ENCODE assay signal across 15 mouse cellular contexts in genomic region chr9:118608556-118608955, GRCm38 (mm10). TPM values are rescaled to one million over a fixed set of nuclear protein-coding genes. Genes with fewer than 3 reads are reported as not detected.
A peak's percentile ranks its signal among the peaks of the same experiment; 100 is the strongest.
DNase-seq lines count a peak whose midpoint lies in the region; ATAC-seq lines count a peak whose summit lies in the region.
"Had no signal": no experiment of that assay in that cellular context is flagged by ENCODE, and none has a peak within 500 bp of the region (broad histone marks: within the 10 kb centered on the region; RNA-seq: fewer than 3 reads in every experiment).

No protein-coding gene starts in this region.

- no peaks in the 10 kb centered on the region for H3K27me3 ChIP-seq in kidney, embryonic 14.5 days (ENCODE audit: control insufficient read depth, insufficient read depth, low read length)
- peaks cover 4% of the 10 kb centered on the region; the same call in 1 of the 2 replicates for H3K27me3 ChIP-seq in midbrain, embryonic 11.5 days (ENCODE audit: control insufficient read depth, insufficient read depth, low read length)
- H3K27me3 ChIP-seq in midbrain, embryonic 14.5 days (ENCODE audit: control insufficient read depth, insufficient read depth, low read length) = peaks cover 10% of the 10 kb centered on the region; the same call in 1 of the 2 replicates
- H3K27me3 ChIP-seq in heart, embryonic 16.5 days (ENCODE audit: control insufficient read depth, insufficient read depth, low read length) = no peaks in the 10 kb centered on the region
- H3K27me3 ChIP-seq in stomach, embryonic 15.5 days (replicated peaks) = 0 out of 2 replicates have a peak, but pooled peaks cover 2% of the 10 kb centered on the region
- H3K27me3 ChIP-seq: limb, embryonic 15.5 days had no signal

- H3K4me3 ChIP-seq in kidney, embryonic 14.5 days (ENCODE audit: low read length) = peak overlapping the region; percentile 77; the same call in 1 of the 2 replicates
- no peak overlapping the region for H3K4me3 ChIP-seq in midbrain, embryonic 11.5 days (ENCODE audit: low read depth, low read length)
- H3K4me3 ChIP-seq in midbrain, embryonic 14.5 days (replicated peaks; ENCODE audit: low read depth, low read length) = no peak overlapping the region
- no peak overlapping the region for H3K4me3 ChIP-seq in heart, embryonic 16.5 days (ENCODE audit: low read length)
- peak overlapping the region; percentile 68; the same call in 1 of the 2 replicates for H3K4me3 ChIP-seq in stomach, embryonic 15.5 days (replicated peaks)
- H3K4me3 ChIP-seq: forebrain, embryonic 15.5 days; left cerebral cortex, adult 2 months had no signal

- H3K9ac ChIP-seq in kidney, embryonic 14.5 days (ENCODE audit: low read depth, low read length) = peak overlapping the region; percentile 42; the same call in 1 of the 2 replicates
- no peak overlapping the region for H3K9ac ChIP-seq in midbrain, embryonic 11.5 days (ENCODE audit: low read length)
- H3K9ac ChIP-seq in midbrain, embryonic 14.5 days (replicated peaks; ENCODE audit: low read length) = no peak overlapping the region
- no peak overlapping the region; the same call in 1 of the 2 replicates for H3K9ac ChIP-seq in heart, embryonic 16.5 days (ENCODE audit: low read length)
- no peak overlapping the region for H3K9ac ChIP-seq in stomach, embryonic 15.5 days
- H3K9ac ChIP-seq: forebrain, embryonic 15.5 days; hindbrain, embryonic 15.5 days; limb, embryonic 15.5 days had no signal

- 29% methylated on average over 4 of the region's 4 CpGs for WGBS in kidney, embryonic 14.5 days
- WGBS in midbrain, embryonic 11.5 days = 51% methylated on average over 4 of the region's 4 CpGs
- WGBS in midbrain, embryonic 14.5 days = 53% methylated on average over 4 of the region's 4 CpGs
- WGBS in heart, embryonic 16.5 days = 46% methylated on average over 4 of the region's 4 CpGs
- WGBS in stomach, embryonic 15.5 days = 64% methylated on average over 4 of the region's 4 CpGs

- no peak overlapping the region for H3K27ac ChIP-seq in kidney, embryonic 14.5 days (ENCODE audit: low read depth, low read length)
- H3K27ac ChIP-seq in midbrain, embryonic 11.5 days (ENCODE audit: low read depth, low read length) = no peak overlapping the region
- H3K27ac ChIP-seq in midbrain, embryonic 14.5 days (replicated peaks; ENCODE audit: low read depth, low read length) = no peak overlapping the region
- H3K27ac ChIP-seq in heart, embryonic 16.5 days (ENCODE audit: low read length) = no peak overlapping the region
- H3K27ac ChIP-seq in stomach, embryonic 15.5 days = no peak overlapping the region
- H3K27ac ChIP-seq: forebrain, embryonic 15.5 days; hindbrain, embryonic 15.5 days; left cerebral cortex, adult 2 months; limb, embryonic 15.5 days had no signal

- peaks cover 46% of the 10 kb centered on the region for H3K4me1 ChIP-seq in kidney, embryonic 14.5 days (ENCODE audit: control insufficient read depth, insufficient read depth, low read length)
- H3K4me1 ChIP-seq in midbrain, embryonic 11.5 days (ENCODE audit: control insufficient read depth, insufficient read depth, low read length) = peaks cover 6% of the 10 kb centered on the region; the same call in 1 of the 2 replicates
- H3K4me1 ChIP-seq in midbrain, embryonic 14.5 days (ENCODE audit: control insufficient read depth, insufficient read depth, low read length) = no peaks in the 10 kb centered on the region
- peaks cover 50% of the 10 kb centered on the region for H3K4me1 ChIP-seq in heart, embryonic 16.5 days (ENCODE audit: control insufficient read depth, insufficient read depth, low read length)
- peaks cover 19% of the 10 kb centered on the region for H3K4me1 ChIP-seq in stomach, embryonic 15.5 days

- ATAC-seq in kidney, embryonic 14.5 days (ENCODE audit: low FRiP score, low TSS enrichment) = no peak
- no peak for ATAC-seq in midbrain, embryonic 11.5 days (ENCODE audit: low FRiP score)
- ATAC-seq in midbrain, embryonic 14.5 days (ENCODE audit: low FRiP score, low TSS enrichment) = no peak
- ATAC-seq in heart, embryonic 16.5 days (replicated peaks; ENCODE audit: extremely low read depth, insufficient read depth, low FRiP score) = no peak
- ATAC-seq in stomach, embryonic 15.5 days (ENCODE audit: insufficient read depth, low FRiP score, low read depth) = no peak
- ATAC-seq: forebrain, embryonic 15.5 days had no signal

- no peaks in the 10 kb centered on the region for H3K9me3 ChIP-seq in kidney, embryonic 14.5 days (ENCODE audit: control insufficient read depth, low read length)
- H3K9me3 ChIP-seq in midbrain, embryonic 11.5 days (ENCODE audit: control insufficient read depth, low read length) = no peaks in the 10 kb centered on the region
- no peaks in the 10 kb centered on the region for H3K9me3 ChIP-seq in midbrain, embryonic 14.5 days (ENCODE audit: control insufficient read depth, low read length)
- no peaks in the 10 kb centered on the region for H3K9me3 ChIP-seq in heart, embryonic 16.5 days (replicated peaks; ENCODE audit: control insufficient read depth, low read length)
- H3K9me3 ChIP-seq in stomach, embryonic 15.5 days = no peaks in the 10 kb centered on the region
- H3K9me3 ChIP-seq: forebrain, embryonic 15.5 days; hindbrain, embryonic 15.5 days; limb, embryonic 15.5 days had no signal

- H3K36me3 ChIP-seq in kidney, embryonic 14.5 days (ENCODE audit: control insufficient read depth, insufficient read depth, low read length) = no peaks in the 10 kb centered on the region
- H3K36me3 ChIP-seq in midbrain, embryonic 11.5 days (ENCODE audit: control insufficient read depth, insufficient read depth, low read length) = no peaks in the 10 kb centered on the region
- H3K36me3 ChIP-seq in midbrain, embryonic 14.5 days (ENCODE audit: control insufficient read depth, insufficient read depth, low read length) = no peaks in the 10 kb centered on the region
- H3K36me3 ChIP-seq in heart, embryonic 16.5 days (ENCODE audit: control insufficient read depth, insufficient read depth) = no peaks in the 10 kb centered on the region
- H3K36me3 ChIP-seq in stomach, embryonic 15.5 days = no peaks in the 10 kb centered on the region
- H3K36me3 ChIP-seq: forebrain, embryonic 15.5 days; hindbrain, embryonic 15.5 days; limb, embryonic 15.5 days had no signal

- no peak for DNase-seq in kidney, adult 11 months
- DNase-seq in midbrain, embryonic 11.5 days (ENCODE audit: low spot score, missing footprints) = peak; percentile 21
- DNase-seq in midbrain, embryonic 14.5 days = no peak
- no peak for DNase-seq in layer of hippocampus, adult 18-20 months (ENCODE audit: low spot score in 2 of 2)
- no peak for DNase-seq in spleen, adult 18-20 months
- DNase-seq: cerebellum, adult 9-11 months; gastrocnemius, postnatal 36 days; kidney, postnatal 4 days had no signal

- H3K4me2 ChIP-seq in kidney, embryonic 14.5 days (replicated peaks; ENCODE audit: low read depth, low read length) = peak overlapping the region; percentile 83
- H3K4me2 ChIP-seq in midbrain, embryonic 11.5 days = no peak overlapping the region
- no peak overlapping the region for H3K4me2 ChIP-seq in midbrain, embryonic 14.5 days (ENCODE audit: low read length)
- H3K4me2 ChIP-seq in heart, embryonic 16.5 days (ENCODE audit: low read depth, low read length) = peak overlapping the region; percentile 7; the same call in 1 of the 2 replicates
- peak overlapping the region; percentile 24 for H3K4me2 ChIP-seq in stomach, embryonic 15.5 days
- H3K4me2 ChIP-seq: forebrain, embryonic 15.5 days had no signal

RNA-seq across cellular contexts. Expression of gene Itga9, which starts 2.1 kb away (rescaled TPM):
- polyA plus RNA-seq in kidney, embryonic 14.5 days (2014; fragmentation: Nextera tagmentation; extraction: Ambion mirVana) = 16.6 and 31.9 TPM in 2 replicates
- polyA plus RNA-seq in midbrain, embryonic 11.5 days (2014; fragmentation: Nextera tagmentation; extraction: Ambion mirVana) = 4.0 and 5.4 TPM in 2 replicates
- polyA plus RNA-seq in midbrain, embryonic 14.5 days (2014; fragmentation: Nextera tagmentation; extraction: Ambion mirVana) = 1.3 and 2.4 TPM in 2 replicates
- polyA plus RNA-seq in heart, embryonic 16.5 days (2015; fragmentation: Nextera tagmentation; extraction: Ambion mirVana) = 3.1 and 8.8 TPM in 2 replicates
- 16.2 and 17.6 TPM in 2 replicates for polyA plus RNA-seq in stomach, embryonic 15.5 days (2015; fragmentation: Nextera tagmentation; extraction: Ambion mirVana)
- total RNA-seq in layer of hippocampus, adult 18-20 months (2021) = 1 to 10 TPM; 2.5 to 5.4 TPM

Comparison
In these comparisons a context has a peak if more than half of its experiments do, and no peak if none do; other contexts are left out.
1. H3K4me2 ChIP-seq: peak in kidney, embryonic 14.5 days (single experiment), heart, embryonic 16.5 days (single experiment) and stomach, embryonic 15.5 days (single experiment); none in midbrain, embryonic 11.5 days (single experiment) and midbrain, embryonic 14.5 days (single experiment).
2. H3K4me3 ChIP-seq: peak in kidney, embryonic 14.5 days (single experiment) and stomach, embryonic 15.5 days (single experiment); none in midbrain, embryonic 11.5 days (single experiment), midbrain, embryonic 14.5 days (single experiment) and heart, embryonic 16.5 days (single experiment).